Mouse (Mus musculus) neural tube, embryonic 11.5 days (tissue): ENCODE results near the gene Sparc. TPM values are rescaled to one million over a fixed set of nuclear protein-coding genes. Genes with fewer than 3 reads are reported as not detected.

Source experiments
- ATAC-seq: fragments of 200-750 bp; cut with Nextera tagmentation; 2 replicates; pipeline ENCODE4 v1.8.0; 2017; ENCODE audit warnings: moderate number of reproducible peaks, mild to moderate bottlenecking, moderate TSS enrichment, moderate library complexity; ENCODE audit not compliant: insufficient read depth, low FRiP score, low TSS enrichment
- DNase-seq: peaks from one replicate; pipeline ENCODE4 v3.0.0-alpha.2; 2015; ENCODE audit warnings: low spot score
- H3K27ac ChIP-seq: fragments of 300-500 bp; sonication (generic); 2 replicates; pipeline ENCODE4 v1.5.1; 2014; ENCODE audit warnings: low read depth, mild to moderate bottlenecking, low read length
- H3K27me3 ChIP-seq: fragments of 300-500 bp; sonication (generic); 2 replicates; pipeline ENCODE4 v1.6.1; 2014; ENCODE audit warnings: mild to moderate bottlenecking, low read length, mixed read lengths; ENCODE audit not compliant: control insufficient read depth, insufficient read depth
- H3K36me3 ChIP-seq: fragments of 300-500 bp; sonication (generic); 2 replicates; pipeline ENCODE4 v1.6.1; 2014; ENCODE audit warnings: mild to moderate bottlenecking, low read length, moderate library complexity, mixed read lengths; ENCODE audit not compliant: control insufficient read depth, insufficient read depth
- H3K4me1 ChIP-seq: fragments of 300-500 bp; sonication (generic); 2 replicates; pipeline ENCODE4 v1.6.1; 2014; ENCODE audit warnings: low read length, mixed read lengths; ENCODE audit not compliant: control insufficient read depth, insufficient read depth
- H3K4me2 ChIP-seq: fragments of 300-500 bp; sonication (generic); 2 replicates; pipeline ENCODE4 v1.6.1; 2014; ENCODE audit warnings: low read depth, mild to moderate bottlenecking, moderate library complexity
- H3K4me3 ChIP-seq: fragments of 300-500 bp; sonication (generic); 2 replicates; pipeline ENCODE4 v1.5.1; 2014; ENCODE audit warnings: low read depth, low read length
- H3K9ac ChIP-seq: fragments of 300-500 bp; sonication (generic); 2 replicates; pipeline ENCODE4 v1.6.1; 2014; ENCODE audit warnings: mild to moderate bottlenecking, low read length
- H3K9me3 ChIP-seq: fragments of 300-500 bp; sonication (generic); 2 replicates; pipeline ENCODE4 v1.6.1; 2016; ENCODE audit warnings: low read length; ENCODE audit not compliant: control insufficient read depth
- WGBS: fragments of 180-500 bp; shearing (Covaris S2); extraction: QIAGEN DNeasy Blood & Tissue Kit; methylation state at CpG from one replicate; pipeline ENCODE4 v1.1.7; 2014; 5-methylcytosine and 5-hydroxymethylcytosine counted together
- polyA plus RNA-seq: library from polyadenylated mRNA; unstranded; fragments of >200 nt; fragmentation: Nextera tagmentation; extraction: Ambion mirVana; gene quantifications from 2 replicates; pipeline ENCODE4 v1.2.1, GENCODE M21; 2014

Sparc gene
- polyA plus RNA-seq, 1 experiment from 2014 or later: 450 TPM

DNA sequence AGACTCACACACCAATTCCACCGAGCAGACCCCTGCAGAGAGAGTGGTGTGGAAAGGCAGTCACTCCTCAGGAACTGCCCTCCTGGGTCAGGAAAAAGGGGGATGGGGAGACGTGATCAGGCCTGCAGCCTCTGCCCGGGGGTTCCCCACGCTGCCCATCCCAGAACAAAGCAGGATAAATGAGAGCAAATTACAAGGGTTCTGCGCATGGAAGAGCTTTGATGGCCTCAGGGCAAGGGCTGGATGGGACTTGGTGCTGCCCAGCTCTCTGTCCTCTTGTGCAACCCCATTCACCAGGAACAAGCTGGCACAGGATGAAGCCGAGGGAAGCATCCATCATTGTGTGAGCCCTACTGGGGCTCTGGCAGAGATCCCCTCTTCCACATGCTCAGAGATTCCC is 51.0 kb downstream of the Sparc start:
- ATAC-seq: no peak
- WGBS: 50% methylated on average over 6 of the region's 6 CpGs
- H3K4me2 ChIP-seq: no peak overlapping the region
- no peaks in the 10 kb centered on the region for H3K9me3 ChIP-seq
- no peak for DNase-seq
- no peaks in the 10 kb centered on the region for H3K4me1 ChIP-seq
- H3K36me3 ChIP-seq: no peaks in the 10 kb centered on the region
- H3K27ac ChIP-seq: no peak overlapping the region
- H3K9ac ChIP-seq: no peak overlapping the region
- no peaks in the 10 kb centered on the region for H3K27me3 ChIP-seq
- H3K4me3 ChIP-seq: no peak overlapping the region

DNA sequence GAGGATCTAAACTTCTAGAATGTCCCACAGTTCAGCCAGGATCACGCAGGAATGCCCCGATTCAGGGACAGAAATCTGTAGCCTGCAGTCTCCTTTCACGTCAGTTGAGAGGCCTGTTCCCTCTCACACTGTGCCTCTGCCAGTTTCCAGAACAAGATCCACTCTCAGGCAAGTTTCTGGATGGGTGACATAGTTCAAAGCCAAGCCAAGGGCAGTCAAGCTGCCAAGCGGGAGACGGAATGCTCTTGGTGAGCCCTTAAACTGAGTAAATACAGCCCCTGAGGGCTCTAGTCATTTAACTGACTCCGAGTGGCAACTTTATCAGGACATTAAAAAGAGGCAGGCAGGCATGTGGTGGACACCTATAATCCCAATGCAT is 53.9 kb downstream of the Sparc start:
- no peak overlapping the region for H3K4me2 ChIP-seq
- no peak overlapping the region for H3K9ac ChIP-seq
- ATAC-seq (no peak), DNase-seq (no peak)
- H3K27ac ChIP-seq: no peak overlapping the region
- no peaks in the 10 kb centered on the region for H3K27me3 ChIP-seq
- H3K36me3 ChIP-seq: no peaks in the 10 kb centered on the region
- H3K4me3 ChIP-seq: no peak overlapping the region
- no peaks in the 10 kb centered on the region for H3K4me1 ChIP-seq
- 68% methylated on average over 6 of the region's 6 CpGs for WGBS
- no peaks in the 10 kb centered on the region for H3K9me3 ChIP-seq

DNA sequence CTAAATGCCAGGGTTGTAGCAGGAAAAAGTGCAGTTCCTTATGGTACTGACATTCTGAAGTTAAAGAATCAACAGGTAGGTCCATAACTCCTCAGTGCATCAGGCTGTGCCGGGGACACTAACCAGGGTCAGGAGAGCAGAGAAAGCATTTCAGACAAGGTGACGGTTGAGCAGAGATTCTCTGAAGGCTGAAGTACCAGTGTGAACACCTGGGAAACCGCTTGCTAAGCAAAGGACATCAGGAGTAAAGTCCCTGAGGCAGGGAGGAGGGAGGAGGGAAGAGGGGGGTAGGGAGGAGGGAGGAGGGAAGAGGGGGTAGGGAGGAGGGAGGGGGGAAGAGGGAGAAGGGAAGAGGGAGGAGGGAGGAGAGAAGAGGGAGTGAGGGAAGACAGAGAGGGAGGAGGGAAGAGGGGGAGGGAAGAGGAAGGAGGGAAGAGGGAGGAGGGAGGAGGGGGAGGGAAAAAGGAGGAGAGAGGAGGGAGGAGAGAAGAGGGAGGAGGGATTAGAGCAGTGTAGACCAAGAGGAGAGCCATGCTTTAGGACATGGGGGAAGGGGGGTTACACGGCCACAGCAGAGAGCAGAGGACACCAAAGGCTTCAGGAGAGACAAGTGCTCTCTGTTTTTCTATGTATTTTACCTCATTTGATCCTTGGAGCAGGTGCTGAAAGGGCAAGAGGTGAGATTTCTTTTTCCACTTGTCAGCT is 54.4 kb downstream of the Sparc start:
- Histone ChIP-seq H3K4me2 (no peak overlapping the region), H3K27me3 (no peaks in the 10 kb centered on the region), H3K27ac (no peak overlapping the region), H3K4me3 (no peak overlapping the region), H3K4me1 (no peaks in the 10 kb centered on the region), H3K9ac (no peak overlapping the region), H3K9me3 (no peaks in the 10 kb centered on the region), H3K36me3 (no peaks in the 10 kb centered on the region)
- DNase-seq: no peak
- 75% methylated on average over 4 of the region's 4 CpGs for WGBS
- no peak for ATAC-seq

DNA sequence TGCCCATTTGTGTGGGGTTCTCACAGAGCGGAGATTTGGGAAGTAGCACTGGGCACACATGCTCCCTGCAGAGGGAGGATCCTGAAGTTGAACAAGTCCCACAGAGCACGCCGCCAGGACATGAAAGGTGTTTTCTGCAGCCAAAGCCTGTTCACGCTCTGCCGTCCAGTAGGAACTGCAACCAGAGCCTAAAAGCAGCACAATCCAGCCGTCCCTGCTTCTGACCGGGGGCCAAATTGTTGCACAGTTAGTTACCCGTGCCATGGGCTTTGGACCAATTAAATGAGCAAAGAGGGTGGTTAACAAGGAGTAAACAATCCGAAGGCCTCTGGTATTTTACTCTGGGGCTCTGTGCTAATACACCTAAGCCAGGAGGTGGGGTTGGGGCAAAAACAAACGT is 55.2 kb downstream of the Sparc start:
- H3K9ac ChIP-seq: no peak overlapping the region
- H3K4me2 ChIP-seq: no peak overlapping the region
- no peak overlapping the region for H3K4me3 ChIP-seq
- H3K9me3 ChIP-seq: no peaks in the 10 kb centered on the region
- H3K27me3 ChIP-seq: no peaks in the 10 kb centered on the region
- H3K36me3 ChIP-seq: no peaks in the 10 kb centered on the region
- ATAC-seq: no peak
- H3K27ac ChIP-seq: no peak overlapping the region
- 79% methylated on average over 10 of the region's 10 CpGs for WGBS
- H3K4me1 ChIP-seq: no peaks in the 10 kb centered on the region
- DNase-seq: no peak

DNA sequence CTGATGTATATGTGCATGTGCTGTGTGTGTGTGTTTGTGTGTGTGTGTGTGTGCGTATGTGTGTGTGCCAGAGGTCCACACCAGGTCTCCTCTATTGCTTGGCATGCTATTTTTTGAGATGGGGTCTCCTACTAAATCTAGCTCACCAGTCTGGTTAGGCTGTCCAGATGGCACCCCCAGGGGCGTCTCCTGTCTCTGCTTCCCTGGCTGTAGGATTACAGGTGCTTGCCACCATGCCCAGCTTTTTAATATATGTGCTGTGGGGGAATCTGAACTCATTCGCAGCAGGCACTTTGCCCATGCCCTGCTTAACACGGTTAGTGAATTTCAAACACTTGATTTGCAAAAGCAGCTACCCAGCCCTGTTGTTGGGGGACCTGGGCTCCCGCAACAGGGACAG is 57.1 kb downstream of the Sparc start:
- Histone ChIP-seq H3K9me3 (no peaks in the 10 kb centered on the region), H3K4me2 (no peak overlapping the region), H3K27me3 (no peaks in the 10 kb centered on the region), H3K9ac (no peak overlapping the region), H3K36me3 (no peaks in the 10 kb centered on the region), H3K4me1 (no peaks in the 10 kb centered on the region), H3K27ac (no peak overlapping the region), H3K4me3 (no peak overlapping the region)
- DNase-seq (no peak), ATAC-seq (no peak)
- 85% methylated on average over 5 of the region's 5 CpGs for WGBS

DNA sequence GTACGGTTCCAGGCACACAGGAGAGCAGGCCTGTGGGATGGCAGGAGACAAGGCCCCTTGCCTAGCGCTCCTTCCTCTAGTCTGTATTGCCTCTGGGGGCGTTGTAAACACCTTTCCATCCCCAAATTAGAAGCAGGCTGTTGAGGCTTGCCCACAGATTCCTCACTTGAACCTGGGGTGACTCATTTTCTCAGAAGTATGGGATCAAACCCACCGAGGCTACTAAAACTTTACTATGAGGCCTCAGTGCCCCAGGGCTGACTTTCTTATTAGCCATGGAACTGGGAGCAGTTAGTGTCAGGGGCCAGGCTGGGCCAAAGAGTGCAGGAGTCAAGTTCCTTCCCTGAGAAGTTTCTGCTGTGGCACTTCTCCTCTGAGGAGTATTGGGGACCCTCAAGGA is 57.7 kb downstream of the Sparc start:
- 57% methylated on average over 4 of the region's 4 CpGs for WGBS
- Histone ChIP-seq H3K36me3 (no peaks in the 10 kb centered on the region), H3K9ac (no peak overlapping the region), H3K27ac (no peak overlapping the region), H3K4me3 (no peak overlapping the region), H3K9me3 (no peaks in the 10 kb centered on the region), H3K27me3 (no peaks in the 10 kb centered on the region), H3K4me2 (no peak overlapping the region), H3K4me1 (no peaks in the 10 kb centered on the region)
- ATAC-seq (no peak), DNase-seq (no peak)

DNA sequence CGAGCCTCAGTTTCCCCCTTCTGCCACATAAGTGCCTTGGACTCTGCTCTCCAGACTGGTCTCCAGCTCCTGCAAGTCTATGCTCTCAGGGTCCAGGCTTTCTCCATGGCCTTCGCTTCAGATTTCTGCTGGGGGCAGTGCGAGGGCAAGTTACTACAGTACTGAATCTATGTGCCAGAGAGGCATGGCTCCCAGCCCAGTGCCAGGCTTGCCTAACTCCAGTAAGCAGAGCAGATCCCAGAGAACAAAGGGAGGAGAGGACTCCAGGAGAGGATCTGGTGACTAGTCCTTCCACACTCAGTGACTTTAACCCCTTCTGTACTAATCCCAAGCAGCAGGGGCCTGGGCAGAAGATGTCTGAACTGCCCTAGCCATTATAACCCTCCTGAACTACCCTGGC is 58.3 kb downstream of the Sparc start:
- ATAC-seq (no peak), DNase-seq (no peak)

DNA sequence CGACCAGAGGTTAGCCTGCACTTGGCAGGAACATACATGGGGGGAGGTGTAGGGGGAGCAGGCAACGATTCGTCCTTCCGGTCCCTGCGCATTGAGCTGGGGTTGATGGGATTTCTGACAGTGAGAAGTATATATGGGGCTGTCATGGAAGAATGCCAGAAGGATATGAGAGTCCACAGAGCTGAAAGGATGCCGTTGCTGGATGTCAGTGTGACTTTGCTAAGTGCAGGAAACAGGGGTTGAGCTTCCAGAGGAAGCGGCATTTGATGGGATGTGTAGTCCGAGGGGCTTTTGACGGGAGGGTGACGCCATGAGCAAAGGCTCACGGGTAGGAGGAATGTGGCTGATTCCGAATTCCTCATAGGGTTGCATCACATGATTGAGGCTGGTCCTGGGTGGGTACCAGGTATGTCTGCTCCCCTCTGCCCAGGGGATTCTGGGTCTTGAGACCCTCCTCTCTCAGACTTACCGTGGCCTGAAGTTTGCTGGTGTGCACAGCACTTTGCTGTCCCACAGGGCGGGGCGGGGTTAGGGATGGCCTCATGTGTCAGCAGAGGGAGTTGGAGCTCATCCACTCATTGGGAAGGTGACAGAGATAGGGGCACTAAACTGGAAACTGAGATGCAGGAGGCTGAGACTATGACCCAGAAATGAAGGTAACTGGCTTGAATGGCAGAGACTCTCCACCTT is 64.7 kb downstream of the Sparc start:
- Histone ChIP-seq H3K27me3 (no peaks in the 10 kb centered on the region), H3K4me2 (no peak overlapping the region), H3K9me3 (no peaks in the 10 kb centered on the region), H3K9ac (no peak overlapping the region), H3K27ac (no peak overlapping the region), H3K4me1 (no peaks in the 10 kb centered on the region), H3K4me3 (no peak overlapping the region), H3K36me3 (no peaks in the 10 kb centered on the region)
- DNase-seq (no peak), ATAC-seq (no peak)
- WGBS: 82% methylated on average over 15 of the region's 15 CpGs

More for the DNA sequence above, 58.3 kb downstream of the Sparc start:
- Histone ChIP-seq H3K27ac (no peak overlapping the region), H3K9me3 (no peaks in the 10 kb centered on the region), H3K9ac (no peak overlapping the region), H3K4me1 (no peaks in the 10 kb centered on the region), H3K4me2 (no peak overlapping the region), H3K4me3 (no peak overlapping the region), H3K27me3 (no peaks in the 10 kb centered on the region), H3K36me3 (no peaks in the 10 kb centered on the region)
- WGBS: 85% methylated on average over 3 of the region's 3 CpGs

DNA sequence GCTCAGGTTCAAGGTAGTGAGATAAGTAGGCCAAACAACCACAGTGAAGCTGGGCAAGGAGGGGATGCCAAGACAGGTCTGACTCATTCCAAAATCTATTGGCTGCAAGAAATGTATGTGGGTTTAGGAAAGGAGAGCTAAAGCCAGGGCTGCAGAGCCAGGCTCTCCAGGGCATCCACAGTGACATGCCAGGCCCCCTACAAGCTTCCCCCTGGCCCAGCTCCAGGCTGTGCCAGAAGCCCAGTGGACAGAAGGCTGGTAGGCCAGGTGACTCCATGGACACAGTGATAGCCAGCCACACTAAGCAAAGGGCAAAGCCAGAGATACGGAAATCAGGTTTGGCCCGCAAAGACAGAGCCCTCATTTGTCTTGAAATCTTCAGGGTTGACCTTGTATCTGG is 66.1 kb downstream of the Sparc start:
- no peak overlapping the region for H3K9ac ChIP-seq
- H3K4me1 ChIP-seq: no peaks in the 10 kb centered on the region
- no peaks in the 10 kb centered on the region for H3K27me3 ChIP-seq
- H3K27ac ChIP-seq: no peak overlapping the region
- H3K9me3 ChIP-seq: no peaks in the 10 kb centered on the region
- no peaks in the 10 kb centered on the region for H3K36me3 ChIP-seq
- no peak overlapping the region for H3K4me2 ChIP-seq
- no peak for ATAC-seq
- 90% methylated on average over 2 of the region's 2 CpGs for WGBS
- no peak for DNase-seq
- H3K4me3 ChIP-seq: no peak overlapping the region
